ENCODE assay signal across 22 mouse cellular contexts in the genomic region with DNA sequence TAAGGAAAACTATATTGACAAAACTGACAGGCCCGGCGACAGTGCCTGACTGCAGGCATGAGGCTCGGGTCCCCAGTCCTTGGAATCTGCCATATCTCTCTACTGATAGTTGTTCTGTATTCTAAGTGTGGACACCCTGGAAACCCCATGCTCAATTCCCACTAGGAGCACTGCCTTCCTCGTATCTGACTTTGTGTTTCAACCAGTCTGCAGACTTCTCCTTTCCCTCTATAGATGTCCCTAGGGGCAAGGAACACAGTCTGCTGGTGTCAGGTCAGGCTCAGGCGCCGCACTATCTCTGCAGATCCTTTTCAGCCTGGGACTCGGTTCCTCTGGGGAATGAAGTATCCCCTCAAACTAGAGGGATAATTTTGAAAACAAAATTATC. TPM values are rescaled to one million over a fixed set of nuclear protein-coding genes. Genes with fewer than 3 reads are reported as not detected.
DNase-seq lines count a peak whose midpoint lies in the region; ATAC-seq and TF ChIP-seq lines count a peak whose summit lies in the region.
"Had no signal": no experiment of that assay in that cellular context is flagged by ENCODE, and none has a peak within 500 bp of the region (broad histone marks: within the 10 kb centered on the region; RNA-seq: fewer than 3 reads in every experiment).

No protein-coding gene starts in this region.

- H3K9me3 ChIP-seq in erythroblast, embryonic 14.5 days (ENCODE audit: control insufficient read depth, low read length) = no peaks in the 10 kb centered on the region
- no peaks in the 10 kb centered on the region for H3K9me3 ChIP-seq in intestine, postnatal 0 days (ENCODE audit: control insufficient read depth)
- H3K9me3 ChIP-seq: embryonic facial prominence, embryonic 15.5 days; forebrain, embryonic 13.5 days had no signal

- peak overlapping the region; percentile 5; the same call in 1 of the 2 replicates for H3K9ac ChIP-seq in liver, adult 2 months (ENCODE audit: low read depth, low read length)
- no peak overlapping the region for H3K9ac ChIP-seq in intestine, postnatal 0 days (ENCODE audit: low read depth, low read length)

- H3K79me2 ChIP-seq in liver, adult 2 months (ENCODE audit: control insufficient read depth, insufficient read depth, low read length) = 0 out of 2 replicates have a peak, but pooled peaks cover 4% of the 10 kb centered on the region

- H3K4me2 ChIP-seq in intestine, postnatal 0 days (replicated peaks; ENCODE audit: low read depth) = peak overlapping the region; percentile 70; the same call in 1 of the 2 replicates

- WGBS in liver, adult 2 months = 56% methylated on average over 7 of the region's 7 CpGs
- 47% methylated on average over 7 of the region's 7 CpGs for WGBS in intestine, postnatal 0 days
- 69% methylated on average over 7 of the region's 7 CpGs for WGBS in small intestine, adult 2 months

- H3K27me3 ChIP-seq in erythroblast, embryonic 14.5 days (ENCODE audit: control insufficient read depth) = no peaks in the 10 kb centered on the region
- H3K27me3 ChIP-seq in liver, adult 2 months (ENCODE audit: control insufficient read depth, insufficient read depth, low read length) = no peaks in the 10 kb centered on the region
- no peaks in the 10 kb centered on the region for H3K27me3 ChIP-seq in intestine, postnatal 0 days (replicated peaks; ENCODE audit: control insufficient read depth, insufficient read depth, low read length)
- H3K27me3 ChIP-seq in small intestine, adult 2 months (ENCODE audit: control insufficient read depth, insufficient read depth, low read length) = no peaks in the 10 kb centered on the region
- H3K27me3 ChIP-seq: forebrain, embryonic 13.5 days had no signal

- peaks cover 21% of the 10 kb centered on the region for H3K36me3 ChIP-seq in erythroblast, embryonic 14.5 days (ENCODE audit: control insufficient read depth)
- no peaks in the 10 kb centered on the region for H3K36me3 ChIP-seq in liver, adult 2 months (ENCODE audit: control insufficient read depth, insufficient read depth, low read length)
- no peaks in the 10 kb centered on the region for H3K36me3 ChIP-seq in intestine, postnatal 0 days (ENCODE audit: control insufficient read depth, insufficient read depth)
- no peaks in the 10 kb centered on the region for H3K36me3 ChIP-seq in small intestine, adult 2 months (ENCODE audit: control insufficient read depth, insufficient read depth, low read length)
- H3K36me3 ChIP-seq: embryonic facial prominence, embryonic 15.5 days had no signal

- H3K4me3 ChIP-seq in erythroblast, embryonic 14.5 days (replicated peaks) = peak overlapping the region; percentile 66
- no peak overlapping the region for H3K4me3 ChIP-seq in liver, adult 2 months (ENCODE audit: insufficient read depth, low read depth, low read length)
- no peak overlapping the region for H3K4me3 ChIP-seq in intestine, postnatal 0 days (ENCODE audit: low read depth, low read length)
- no peak overlapping the region for H3K4me3 ChIP-seq in small intestine, adult 2 months (ENCODE audit: low read depth, low read length)

- TF ChIP-seq POLR2A in liver, adult 2 months (IDR thresholded peaks at IDR 0.05; ENCODE audit: extremely low read depth, insufficient read depth, low read length) = no peak
- TF ChIP-seq POLR2A in small intestine, adult 2 months (IDR thresholded peaks at IDR 0.05; ENCODE audit: low read depth, low read length) = no peak

- H3K4me1 ChIP-seq in erythroblast, embryonic 14.5 days (ENCODE audit: control insufficient read depth) = peaks cover 95% of the 10 kb centered on the region
- H3K4me1 ChIP-seq in liver, adult 2 months (ENCODE audit: control insufficient read depth, insufficient read depth, low read length) = peaks cover 20% of the 10 kb centered on the region
- peaks cover 3% of the 10 kb centered on the region; the same call in 1 of the 2 replicates for H3K4me1 ChIP-seq in intestine, postnatal 0 days (replicated peaks; ENCODE audit: control insufficient read depth, insufficient read depth, low read length)
- peaks cover 29% of the 10 kb centered on the region for H3K4me1 ChIP-seq in small intestine, adult 2 months (ENCODE audit: control insufficient read depth, insufficient read depth, insufficient read length, low read length)

- H3K27ac ChIP-seq in liver, adult 2 months (replicated peaks; ENCODE audit: insufficient read depth, low read depth, low read length) = peak overlapping the region; percentile 73
- peak overlapping the region; percentile 78 for H3K27ac ChIP-seq in intestine, postnatal 0 days (ENCODE audit: low read depth, low read length)
- H3K27ac ChIP-seq in small intestine, adult 2 months (ENCODE audit: insufficient read depth, low read depth, low read length) = peak overlapping the region; percentile 52
- H3K27ac ChIP-seq: embryonic facial prominence, embryonic 15.5 days; forebrain, embryonic 13.5 days; hindbrain, embryonic 14.5 days had no signal

- TF ChIP-seq CTCF in liver, adult 2 months (IDR thresholded peaks at IDR 0.05; ENCODE audit: low read depth, low read length) = no peak
- TF ChIP-seq CTCF in intestine, postnatal 0 days (IDR thresholded peaks at IDR 0.05; ENCODE audit: low read depth) = no peak
- no peak for TF ChIP-seq CTCF in small intestine, adult 2 months (IDR thresholded peaks at IDR 0.05; ENCODE audit: extremely low read depth, insufficient read length, insufficient replicate concordance, low read depth, low read length)

- DNase-seq in liver, adult 2 months (ENCODE audit: extremely low read depth, low read depth, low spot score) = no peak
- no peak for DNase-seq in liver
- no peak for DNase-seq in gastrocnemius, postnatal 10 days
- DNase-seq: spleen, adult 18-20 months had no signal

- ATAC-seq in erythroblast, adult 5-6 weeks (replicated peaks; ENCODE audit: low FRiP score, poor library complexity, severe bottlenecking) = no peak
- no peak for ATAC-seq in intestine, postnatal 0 days
- ATAC-seq in granulocyte monocyte progenitor cell, adult 5-6 weeks (replicated peaks; ENCODE audit: poor library complexity, severe bottlenecking) = no peak

RNA-seq across cellular contexts. Expression of a gene that starts 2.9 kb away (rescaled TPM):
- 50.9 and 55.5 TPM in 2 replicates for polyA plus RNA-seq in erythroblast, embryonic 14.5 days (2012)
- 22.5 and 23.4 TPM in 2 replicates for total RNA-seq in erythroblast, adult 5-6 weeks (2015; ENCODE audit: low replicate concordance)
- 5.6 and 5.7 TPM in 2 replicates for total RNA-seq in erythroblast, adult 5-6 weeks (2017; ENCODE audit: low replicate concordance)
- 69.7 and 91.1 TPM in 2 replicates for total RNA-seq in liver, adult 2 months (2014; rRNA removed)
- 387 and 512 TPM in 2 replicates for polyA plus RNA-seq in liver, adult 2 months (2012; rRNA removed)
- 91.8 and 103 TPM in 2 replicates for polyA plus RNA-seq in intestine, postnatal 0 days (2015; fragmentation: Nextera tagmentation; extraction: Ambion mirVana)
- polyA plus RNA-seq in small intestine, adult 2 months (2012; rRNA removed) = 264 and 580 TPM in 2 replicates
- total RNA-seq in gastrocnemius, postnatal 10 days (2021) = under 1 TPM in 1 of 2 experiments, not detected in 1; 0.41 TPM
- total RNA-seq in granulocyte monocyte progenitor cell, adult 5-6 weeks (2014; fragmentation: Nextera tagmentation) = 0.32 TPM in 1 of 2 replicates, not detected in the other
- total RNA-seq in granulocyte monocyte progenitor cell, adult 5-6 weeks (2017) = 0.26 and 0.43 TPM in 2 replicates
- total RNA-seq: heart, postnatal 14 days had no signal
- polyA plus RNA-seq: CD4-positive, CD25-positive, alpha-beta regulatory T cell, adult 4 months had no signal

RNA-seq across cellular contexts. Expression of a gene that starts 26.9 kb away (rescaled TPM):
- 0.02 TPM in 2 replicates for polyA plus RNA-seq in erythroblast, embryonic 14.5 days (2012)
- total RNA-seq in erythroblast, adult 5-6 weeks (2015; ENCODE audit: low replicate concordance) = not detected in 2 replicates
- 1.3 TPM in 1 of 2 replicates, not detected in the other for total RNA-seq in erythroblast, adult 5-6 weeks (2017; ENCODE audit: low replicate concordance)
- total RNA-seq in liver, adult 2 months (2014; rRNA removed) = 0.09 and 0.20 TPM in 2 replicates
- 0.19 and 0.44 TPM in 2 replicates for polyA plus RNA-seq in liver, adult 2 months (2012; rRNA removed)
- 1.1 TPM in 2 replicates for polyA plus RNA-seq in intestine, postnatal 0 days (2015; fragmentation: Nextera tagmentation; extraction: Ambion mirVana)
- 0.30 and 1.3 TPM in 2 replicates for polyA plus RNA-seq in small intestine, adult 2 months (2012; rRNA removed)
- 1 to 10 TPM in 1 of 2 experiments, under 1 TPM in 1; 0.12 to 1.1 TPM for total RNA-seq in gastrocnemius, postnatal 10 days (2021)
- 0.77 TPM in 1 of 2 replicates, not detected in the other for total RNA-seq in granulocyte monocyte progenitor cell, adult 5-6 weeks (2014; fragmentation: Nextera tagmentation)
- 0.56 and 0.82 TPM in 2 replicates for total RNA-seq in granulocyte monocyte progenitor cell, adult 5-6 weeks (2017)

RNA-seq across cellular contexts. Expression of a gene that starts 31.3 kb away (rescaled TPM):
- polyA plus RNA-seq in erythroblast, embryonic 14.5 days (2012) = 1.1 and 1.3 TPM in 2 replicates
- 17.1 and 33.6 TPM in 2 replicates for total RNA-seq in erythroblast, adult 5-6 weeks (2015; ENCODE audit: low replicate concordance)
- 30.1 and 47.8 TPM in 2 replicates for total RNA-seq in erythroblast, adult 5-6 weeks (2017; ENCODE audit: low replicate concordance)
- total RNA-seq in liver, adult 2 months (2014; rRNA removed) = 467 and 510 TPM in 2 replicates
- polyA plus RNA-seq in liver, adult 2 months (2012; rRNA removed) = 388 and 397 TPM in 2 replicates
- polyA plus RNA-seq in intestine, postnatal 0 days (2015; fragmentation: Nextera tagmentation; extraction: Ambion mirVana) = 138 and 154 TPM in 2 replicates
- polyA plus RNA-seq in small intestine, adult 2 months (2012; rRNA removed) = 47.8 and 81.3 TPM in 2 replicates
- 10 to 100 TPM; 33.7 to 35.5 TPM for total RNA-seq in gastrocnemius, postnatal 10 days (2021)
- total RNA-seq in granulocyte monocyte progenitor cell, adult 5-6 weeks (2014; fragmentation: Nextera tagmentation) = 161 and 178 TPM in 2 replicates
- total RNA-seq in granulocyte monocyte progenitor cell, adult 5-6 weeks (2017) = 198 and 245 TPM in 2 replicates

RNA-seq across cellular contexts. Expression of a gene that starts 31.5 kb away (rescaled TPM):
- 2.4 and 3.0 TPM in 2 replicates for polyA plus RNA-seq in erythroblast, embryonic 14.5 days (2012)
- total RNA-seq in erythroblast, adult 5-6 weeks (2015; ENCODE audit: low replicate concordance) = 16.3 and 37.9 TPM in 2 replicates
- 24.4 and 47.4 TPM in 2 replicates for total RNA-seq in erythroblast, adult 5-6 weeks (2017; ENCODE audit: low replicate concordance)
- total RNA-seq in liver, adult 2 months (2014; rRNA removed) = 7.4 and 9.3 TPM in 2 replicates
- polyA plus RNA-seq in liver, adult 2 months (2012; rRNA removed) = 14.6 and 23.9 TPM in 2 replicates
- polyA plus RNA-seq in intestine, postnatal 0 days (2015; fragmentation: Nextera tagmentation; extraction: Ambion mirVana) = 8.5 and 8.6 TPM in 2 replicates
- 20.6 and 27.7 TPM in 2 replicates for polyA plus RNA-seq in small intestine, adult 2 months (2012; rRNA removed)
- total RNA-seq in gastrocnemius, postnatal 10 days (2021) = 10 to 100 TPM; 21.5 to 32.6 TPM
- total RNA-seq in granulocyte monocyte progenitor cell, adult 5-6 weeks (2014; fragmentation: Nextera tagmentation) = 74.6 and 80.2 TPM in 2 replicates
- 51.8 and 67.1 TPM in 2 replicates for total RNA-seq in granulocyte monocyte progenitor cell, adult 5-6 weeks (2017)

RNA-seq across cellular contexts. Expression of a gene that starts 32.2 kb away (rescaled TPM):
- polyA plus RNA-seq in erythroblast, embryonic 14.5 days (2012) = 0.09 TPM in 1 of 2 replicates, not detected in the other
- not detected in 2 replicates for total RNA-seq in erythroblast, adult 5-6 weeks (2015; ENCODE audit: low replicate concordance)
- total RNA-seq in erythroblast, adult 5-6 weeks (2017; ENCODE audit: low replicate concordance) = not detected in 2 replicates
- total RNA-seq in liver, adult 2 months (2014; rRNA removed) = not detected in 2 replicates
- polyA plus RNA-seq in liver, adult 2 months (2012; rRNA removed) = 0.05 TPM in 1 of 2 replicates, not detected in the other
- polyA plus RNA-seq in intestine, postnatal 0 days (2015; fragmentation: Nextera tagmentation; extraction: Ambion mirVana) = not detected in 2 replicates
- polyA plus RNA-seq in small intestine, adult 2 months (2012; rRNA removed) = not detected in 2 replicates
- total RNA-seq in gastrocnemius, postnatal 10 days (2021) = not detected
- total RNA-seq in granulocyte monocyte progenitor cell, adult 5-6 weeks (2014; fragmentation: Nextera tagmentation) = not detected in 2 replicates
- not detected in 2 replicates for total RNA-seq in granulocyte monocyte progenitor cell, adult 5-6 weeks (2017)
- total RNA-seq: adrenal gland, adult 2 months; heart, postnatal 14 days; left cerebral cortex, postnatal 4 days; megakaryocyte progenitor cell, adult 5-6 weeks had no signal
- polyA plus RNA-seq: adrenal gland, adult 2 months; CD4-positive, CD25-positive, alpha-beta regulatory T cell, adult 4 months; embryonic facial prominence, embryonic 15.5 days; forebrain, embryonic 13.5 days; gonadal fat pad, adult 2 months; hindbrain, embryonic 14.5 days; kidney, adult 2 months; lung, embryonic 16.5 days; midbrain, embryonic 14.5 days; stomach, embryonic 14.5 days had no signal

Comparison
In these comparisons a context has a peak if more than half of its experiments do, and no peak if none do; other contexts are left out.
1. RNA of a gene that starts 2.9 kb away (total RNA-seq): 69.7 to 91.1 TPM in liver, adult 2 months and 5.6 to 23.4 TPM in erythroblast, adult 5-6 weeks; 0.41 TPM in gastrocnemius, postnatal 10 days and 0.26 to 0.43 TPM in granulocyte monocyte progenitor cell, adult 5-6 weeks; every median in the first group is over 4 times any median in the second.
2. Peak in every context shown above with its lines, with median percentiles within 50 percentile points of each other: H3K27ac ChIP-seq.